Mouse (Mus musculus) right cerebral cortex, postnatal 25 days (tissue): ENCODE measurements around the gene Phf20.
"Not testable (repeated sequence)": the region's sequence is repeated elsewhere in the genome, so short reads cannot be mapped to it uniquely, and the experiment has no call there.

Experiments used
- DNase-seq: peaks from one replicate; pipeline ENCODE4 v3.0.0; 2022

Phf20 gene

DNA sequence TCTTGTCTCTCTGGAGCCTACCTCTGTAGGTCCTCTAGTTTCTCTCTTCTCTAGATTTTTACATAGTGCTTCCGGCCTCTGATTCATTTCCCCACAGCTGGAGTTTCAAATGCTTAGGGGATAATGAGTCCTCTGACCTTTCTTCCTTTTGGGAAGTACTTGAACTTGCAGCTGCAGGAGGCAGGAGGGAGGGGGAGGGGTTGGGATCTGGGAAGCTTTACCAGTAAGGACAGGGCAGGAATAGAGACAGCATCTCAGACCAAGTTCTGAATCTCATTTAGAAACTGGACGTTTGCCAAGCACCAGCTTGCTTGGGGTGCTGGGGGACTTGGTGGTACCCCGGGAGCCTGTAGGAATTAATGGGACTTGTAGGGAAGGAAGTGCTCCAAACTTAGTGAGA is 3.7 kb downstream of the Phf20 start:
- DNase-seq, result no peak

DNA sequence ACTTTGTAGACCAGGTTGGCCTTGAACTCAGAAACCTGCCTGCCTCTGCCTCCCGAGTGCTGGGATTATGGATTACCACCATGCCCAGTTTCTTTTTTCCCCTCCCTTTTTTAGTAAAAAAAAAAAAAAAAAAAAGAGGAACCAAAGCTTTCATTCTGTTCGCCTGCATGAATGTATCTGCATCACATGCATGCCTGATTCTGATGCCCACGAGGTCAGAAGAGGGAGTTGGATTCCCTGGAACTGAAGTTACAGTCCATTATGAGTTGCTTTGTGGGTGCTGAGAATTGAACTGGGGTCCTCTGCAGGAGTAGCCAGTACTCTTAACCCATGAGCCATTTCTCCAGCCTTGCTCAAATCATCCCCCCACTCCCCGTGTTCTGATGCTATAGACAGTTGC is 5.2 kb downstream of the Phf20 start:
- no peak for DNase-seq

DNA sequence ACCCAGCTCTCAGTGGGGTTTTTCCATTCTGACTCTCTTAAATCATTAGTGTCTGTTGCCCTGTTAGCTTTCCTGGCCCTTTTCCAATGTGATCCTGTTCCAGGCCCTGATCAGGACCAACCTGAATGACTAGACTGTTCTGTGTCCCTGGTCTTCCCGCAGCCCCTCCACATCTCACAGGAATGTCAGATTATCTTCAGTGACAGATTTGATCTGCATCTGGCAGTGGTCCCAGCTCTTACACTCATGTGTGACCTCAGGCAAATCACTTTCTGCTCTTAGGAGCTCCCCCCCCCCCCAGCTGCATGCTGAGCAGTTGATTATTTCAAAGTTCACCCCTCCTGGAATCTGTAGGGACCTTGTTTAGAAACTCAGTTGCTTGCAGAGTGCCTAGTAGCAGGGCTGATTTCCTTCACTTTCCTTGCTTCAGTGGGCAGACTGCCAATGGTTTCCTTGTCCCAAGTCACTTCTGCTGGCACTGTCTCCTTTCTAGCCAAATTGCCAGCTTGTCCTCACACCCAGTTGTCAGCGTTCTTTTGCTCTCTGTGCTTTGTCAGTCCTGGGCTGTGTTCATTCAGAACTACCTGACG is 6.7 kb downstream of the Phf20 start:
- no peak for DNase-seq

DNA sequence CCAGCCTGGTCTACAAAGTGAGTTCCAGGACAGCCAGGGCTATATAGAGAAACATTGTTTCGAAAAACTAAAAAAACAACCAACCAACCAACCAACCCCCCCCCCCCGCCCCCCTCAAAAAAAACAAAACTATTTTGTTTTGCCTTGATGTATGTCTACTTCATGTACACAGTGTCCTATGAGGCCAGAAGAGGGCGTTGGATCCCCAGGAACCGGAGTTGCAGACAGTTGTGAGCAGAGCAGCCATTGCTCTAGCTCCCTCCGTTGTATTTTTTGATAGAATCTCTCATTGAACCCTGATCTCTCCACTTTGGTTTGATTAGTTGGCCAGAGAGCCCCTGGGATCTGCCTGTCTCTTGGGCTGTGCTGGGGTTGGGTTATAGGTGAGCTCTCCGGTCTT is 7.7 kb downstream of the Phf20 start:
- DNase-seq, result no peak

DNA sequence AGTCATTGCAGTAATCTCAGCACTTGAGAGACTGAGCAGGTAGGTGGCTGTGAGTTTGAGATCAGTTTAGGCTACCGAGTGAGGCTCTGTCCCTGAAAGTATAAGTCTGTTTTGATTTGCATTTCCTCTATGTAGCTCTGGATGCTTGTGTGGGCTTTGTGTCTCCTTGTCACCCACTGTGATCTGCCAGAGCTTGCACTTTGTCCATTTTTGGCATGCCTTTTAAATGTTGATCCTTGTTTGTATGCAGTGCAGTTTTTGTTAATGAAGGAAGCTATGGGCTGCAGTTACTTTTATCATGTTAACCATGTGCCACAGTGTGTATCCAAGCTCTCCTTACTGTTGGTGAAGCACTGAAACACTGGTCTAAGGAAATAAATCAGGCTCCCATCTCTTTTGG is 21.5 kb downstream of the Phf20 start:
- no peak for DNase-seq

DNA sequence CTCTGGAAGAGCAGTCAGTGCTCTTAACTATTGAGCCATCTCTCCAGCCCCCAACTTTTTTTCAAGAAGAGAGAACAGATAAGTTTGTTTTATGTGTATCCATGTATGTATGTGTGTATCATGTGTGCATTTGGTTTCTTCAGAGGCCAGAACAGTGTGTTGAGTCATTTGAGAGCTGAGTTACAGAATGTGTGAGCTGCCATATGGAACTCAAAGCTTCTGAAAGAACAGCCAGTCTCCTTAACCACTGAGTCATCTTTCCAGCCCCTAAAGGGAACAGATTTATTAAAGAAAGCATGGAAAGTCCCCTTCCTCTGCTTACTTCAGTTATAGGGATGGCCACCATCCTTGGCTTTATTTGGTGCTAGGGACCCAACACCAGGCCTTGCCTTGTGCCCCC is 25.8 kb downstream of the Phf20 start:
- no peak for DNase-seq

DNA sequence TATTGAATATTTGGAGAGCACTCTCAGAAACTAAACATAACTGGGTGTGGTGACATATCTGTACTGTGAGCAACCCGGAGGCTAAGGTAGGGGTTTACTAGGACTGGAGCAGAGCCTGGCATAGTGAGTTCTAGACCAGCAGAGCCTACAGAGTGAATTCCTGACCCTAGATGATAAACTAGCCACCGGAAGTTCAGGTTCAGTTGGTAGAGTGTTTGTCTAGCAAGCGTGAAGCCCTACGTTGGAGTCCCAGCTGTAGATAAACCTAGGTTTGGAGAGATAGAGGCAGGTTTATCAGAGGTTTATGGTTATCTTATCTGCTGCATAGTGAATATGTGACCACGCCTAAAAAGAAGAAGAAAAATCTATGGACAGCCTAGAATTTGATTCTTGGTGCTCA is 27.8 kb downstream of the Phf20 start:
- no peak for DNase-seq

DNA sequence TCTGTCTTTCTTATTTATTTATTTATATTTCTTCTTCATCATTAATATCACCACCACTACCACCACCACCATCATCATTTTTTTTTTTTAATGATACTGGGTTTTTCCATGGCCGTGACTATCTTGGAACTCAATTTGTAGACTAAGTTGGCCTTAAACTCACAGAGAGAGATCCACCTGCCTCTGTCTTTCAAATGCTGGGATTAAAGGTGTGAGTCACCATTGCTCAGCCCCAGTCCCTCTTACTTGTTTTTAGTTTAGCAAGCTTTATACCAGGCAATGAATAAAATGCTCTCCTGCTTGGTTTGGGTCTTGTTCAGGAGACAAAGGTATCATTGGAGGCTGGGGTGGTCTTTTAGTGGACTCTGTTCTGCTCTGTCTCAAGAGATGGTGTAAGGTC is 31.4 kb downstream of the Phf20 start:
- no peak for DNase-seq

DNA sequence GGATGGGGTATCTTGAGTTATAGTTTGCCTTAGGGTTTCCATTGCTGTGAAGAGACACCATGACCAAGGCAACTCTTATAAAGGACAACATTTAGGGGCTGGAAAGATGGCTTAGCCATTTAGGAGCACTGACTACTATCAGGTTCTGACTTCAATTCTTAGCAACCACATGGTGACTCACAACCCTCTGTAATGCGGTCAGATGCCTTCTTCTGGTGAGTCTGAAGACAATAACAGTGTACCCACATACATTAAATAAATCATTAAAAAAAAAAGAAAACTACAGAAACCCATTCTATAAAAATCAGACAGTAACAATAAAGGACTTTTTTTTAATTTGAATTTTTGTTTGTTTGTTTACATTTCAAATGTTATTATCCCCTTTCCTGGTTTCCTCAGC is 32.9 kb downstream of the Phf20 start:
- no peak for DNase-seq

DNA sequence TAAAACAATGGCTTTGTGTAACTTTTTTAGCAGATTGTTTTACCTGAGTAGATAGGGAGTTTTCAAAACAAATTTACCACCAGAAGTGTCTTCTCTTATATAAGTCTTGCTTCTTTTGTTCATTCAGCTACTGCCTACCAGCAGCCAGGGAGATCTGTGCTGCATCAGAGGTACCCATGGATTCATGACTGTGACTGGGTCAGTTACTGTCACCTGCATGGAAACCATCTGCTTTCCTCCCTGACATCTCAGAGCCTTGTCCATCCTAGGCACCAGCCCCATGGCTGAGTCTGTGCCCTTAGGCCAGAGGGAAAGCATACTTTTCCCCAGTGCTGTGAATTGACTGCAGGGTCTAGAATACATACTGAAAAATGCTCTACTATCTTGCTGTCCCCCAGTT is 35.1 kb downstream of the Phf20 start:
- DNase-seq, result no peak

DNA sequence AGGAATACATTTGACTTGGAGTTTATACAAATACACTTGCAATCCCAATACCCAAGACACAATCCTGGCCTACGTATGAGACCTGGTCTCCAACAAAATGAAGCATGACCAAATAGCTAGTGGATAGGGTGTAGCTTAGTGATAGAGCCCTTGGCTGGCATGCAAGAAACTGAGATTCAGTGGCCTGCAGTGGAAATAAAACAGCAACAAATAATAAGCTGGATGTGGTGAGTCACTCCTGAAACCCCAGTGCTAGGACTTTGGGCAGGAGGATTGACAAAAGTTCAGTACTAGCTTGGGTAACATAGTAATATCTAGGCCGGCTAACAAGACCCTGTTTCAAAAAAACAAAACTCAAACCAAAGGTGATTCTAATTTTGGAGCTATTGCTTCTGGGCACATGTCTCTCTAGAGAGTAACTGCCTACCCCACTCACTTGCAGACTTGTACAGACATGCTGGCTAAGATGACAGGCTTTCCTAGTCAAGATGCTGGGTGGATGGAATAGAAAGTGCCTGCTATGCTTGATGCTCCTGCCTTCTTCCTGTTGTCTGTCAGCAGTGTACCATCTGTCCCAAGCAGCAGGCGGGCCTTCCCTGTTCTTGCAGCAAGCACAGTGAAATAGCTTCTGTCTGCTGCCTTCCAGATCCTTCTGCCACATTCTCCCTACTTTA is 37.1 kb downstream of the Phf20 start:
- DNase-seq, result peak; percentile 65

DNA sequence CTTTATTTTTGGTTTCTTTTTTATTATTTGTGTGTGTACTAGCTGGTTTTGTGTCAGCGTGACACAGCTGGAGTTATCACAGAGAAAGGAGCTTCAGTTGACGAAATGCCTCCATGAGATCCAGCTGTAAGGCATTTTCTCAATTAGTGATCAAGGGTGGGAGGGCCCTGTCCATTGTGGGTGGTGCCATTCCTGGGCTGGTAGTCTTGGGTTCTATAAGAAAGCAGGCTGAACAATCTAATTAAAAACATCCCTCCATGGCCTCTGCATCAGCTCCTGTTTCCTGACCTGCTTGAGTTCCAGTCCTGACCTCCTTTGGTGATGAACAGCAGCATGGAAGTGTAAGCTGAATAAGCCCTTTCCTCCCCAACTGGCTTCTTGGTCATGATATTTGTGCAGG is 37.8 kb downstream of the Phf20 start:
- not testable (repeated sequence) for DNase-seq

DNA sequence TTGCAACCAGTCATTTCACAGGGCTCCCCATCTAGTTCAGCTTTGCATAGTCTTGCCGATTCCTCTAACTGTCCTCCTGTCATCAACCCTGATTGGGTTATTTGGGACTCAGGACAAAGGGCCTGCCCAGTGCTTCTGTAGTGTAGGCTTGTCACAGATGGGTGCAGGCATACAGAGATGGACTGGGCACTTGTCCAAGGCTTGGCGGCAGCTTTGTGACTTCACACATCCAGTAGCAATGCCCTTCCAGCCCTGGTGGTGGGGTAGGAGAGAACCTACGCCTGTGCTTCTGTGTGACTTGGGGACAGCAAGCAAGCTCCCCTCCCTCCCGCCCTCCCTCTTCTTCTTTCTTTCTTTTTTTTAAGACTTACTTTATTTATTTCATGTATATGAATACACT is 39.6 kb downstream of the Phf20 start:
- DNase-seq, result peak; percentile 23

DNA sequence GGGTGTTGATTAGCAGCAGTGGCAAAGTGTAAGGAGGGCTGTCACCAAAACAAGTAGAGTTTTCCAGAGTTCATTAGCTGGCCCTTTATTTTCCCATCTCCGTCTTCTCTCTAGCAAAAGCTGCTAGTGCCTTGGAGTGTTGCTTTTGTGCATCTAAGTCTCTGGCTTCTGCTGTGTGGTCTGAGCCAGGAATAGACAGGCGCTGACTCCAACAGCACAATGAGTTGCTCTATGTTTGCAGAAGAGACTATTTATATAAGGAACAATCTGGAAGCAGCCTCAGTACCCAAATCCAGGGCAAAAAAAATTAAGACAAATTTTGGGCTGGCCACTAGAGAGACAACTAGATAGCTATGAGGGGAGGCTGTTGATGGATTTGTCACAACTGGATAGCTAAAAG is 45.4 kb downstream of the Phf20 start:
- peak; percentile 19 for DNase-seq

DNA sequence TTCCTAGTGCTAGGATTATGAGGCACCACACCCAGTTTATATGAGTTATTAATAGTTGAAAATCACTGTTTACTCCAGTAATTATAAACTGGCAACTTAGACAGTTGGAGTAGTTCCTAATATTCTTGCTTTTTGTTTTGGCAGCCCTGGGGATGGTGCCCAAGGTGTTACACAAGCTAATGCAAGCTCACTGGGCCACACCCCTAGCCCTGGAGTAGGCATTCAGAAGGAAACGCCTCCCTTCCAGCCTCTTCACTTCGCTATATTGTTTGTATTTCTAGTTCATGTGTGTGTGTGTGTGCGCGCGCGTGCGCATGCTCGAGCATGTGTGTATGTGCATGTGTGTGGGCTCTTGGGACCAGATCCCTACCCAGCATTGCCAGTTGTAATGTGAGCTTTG is 46.7 kb downstream of the Phf20 start:
- DNase-seq, result no peak

DNA sequence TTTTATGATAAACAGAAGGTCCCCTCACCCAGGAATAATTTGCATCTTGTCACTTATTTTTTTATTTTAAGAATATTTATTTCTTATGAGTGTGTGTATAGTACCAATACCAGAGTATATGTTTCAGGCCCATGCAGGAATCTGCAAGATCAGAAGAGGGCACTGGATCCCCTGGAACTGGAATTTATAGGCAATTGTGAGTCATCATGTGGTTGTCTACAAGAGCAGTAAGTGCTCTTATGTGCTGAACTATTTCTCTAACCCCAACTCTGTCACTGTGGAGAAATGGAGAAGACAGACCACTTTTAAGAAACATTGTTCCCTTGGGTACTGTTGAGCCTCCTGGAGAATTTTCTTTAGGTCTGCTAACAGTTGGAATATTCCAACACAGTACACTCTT is 51.3 kb downstream of the Phf20 start:
- no peak for DNase-seq

DNA sequence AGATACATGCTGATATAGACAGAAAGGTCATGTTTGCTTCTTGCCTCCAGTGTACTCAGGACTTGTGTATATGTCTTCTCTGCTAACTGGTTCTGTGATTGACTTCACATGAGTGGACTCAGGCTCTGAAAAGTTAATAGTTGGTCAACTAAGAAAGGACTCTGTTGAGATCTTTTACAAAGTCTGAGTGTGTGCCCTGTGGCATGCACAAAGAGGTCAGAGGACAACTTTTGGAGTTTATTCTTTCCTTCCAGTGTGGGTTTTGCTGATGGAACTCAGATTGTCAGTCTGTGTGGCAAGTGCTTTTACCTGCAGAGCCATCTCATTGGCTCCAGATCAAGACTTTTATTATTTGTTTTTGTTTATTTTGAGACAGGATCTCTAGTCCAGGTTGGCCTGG is 54.5 kb downstream of the Phf20 start:
- DNase-seq, result no peak

DNA sequence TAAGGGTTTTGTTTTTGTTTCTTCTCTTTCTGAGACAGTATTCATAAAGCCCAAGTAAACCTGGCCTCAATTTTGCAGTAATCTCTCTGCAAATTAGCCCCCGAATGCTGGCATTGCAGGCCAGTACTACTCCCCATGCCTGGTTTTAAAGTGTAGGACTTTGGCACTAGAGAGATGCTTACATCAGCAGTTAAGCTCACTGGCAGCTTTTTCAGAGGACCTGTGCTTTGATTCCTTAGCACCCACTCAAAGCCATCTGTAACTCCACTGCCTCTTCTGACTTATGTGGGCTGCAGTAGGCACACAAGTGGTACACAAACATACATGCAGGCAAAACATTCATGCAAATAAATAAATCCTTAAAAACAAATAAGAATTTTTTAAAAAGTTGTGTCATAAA is 55.0 kb downstream of the Phf20 start:
- no peak for DNase-seq

DNA sequence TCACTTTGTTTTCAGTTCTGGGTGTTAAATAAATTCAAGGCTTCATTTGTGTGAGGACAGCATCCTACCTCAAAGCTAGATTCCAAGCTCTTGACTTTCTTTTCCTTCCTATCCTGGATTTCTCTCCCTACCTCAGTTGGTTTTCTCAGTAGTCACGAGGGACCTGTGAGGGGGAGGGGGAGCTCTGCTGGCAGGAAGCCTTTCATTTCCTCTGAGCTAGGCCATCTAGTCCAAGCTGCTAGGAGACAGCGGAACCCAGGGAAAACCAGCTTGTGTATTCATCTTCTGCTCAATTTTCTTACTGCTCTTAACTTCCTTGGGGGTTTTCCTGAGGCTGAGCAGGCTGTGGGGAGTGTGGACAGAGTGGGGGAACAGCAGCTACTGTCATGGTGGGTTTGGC is 60.8 kb downstream of the Phf20 start:
- peak; percentile 36 for DNase-seq

DNA sequence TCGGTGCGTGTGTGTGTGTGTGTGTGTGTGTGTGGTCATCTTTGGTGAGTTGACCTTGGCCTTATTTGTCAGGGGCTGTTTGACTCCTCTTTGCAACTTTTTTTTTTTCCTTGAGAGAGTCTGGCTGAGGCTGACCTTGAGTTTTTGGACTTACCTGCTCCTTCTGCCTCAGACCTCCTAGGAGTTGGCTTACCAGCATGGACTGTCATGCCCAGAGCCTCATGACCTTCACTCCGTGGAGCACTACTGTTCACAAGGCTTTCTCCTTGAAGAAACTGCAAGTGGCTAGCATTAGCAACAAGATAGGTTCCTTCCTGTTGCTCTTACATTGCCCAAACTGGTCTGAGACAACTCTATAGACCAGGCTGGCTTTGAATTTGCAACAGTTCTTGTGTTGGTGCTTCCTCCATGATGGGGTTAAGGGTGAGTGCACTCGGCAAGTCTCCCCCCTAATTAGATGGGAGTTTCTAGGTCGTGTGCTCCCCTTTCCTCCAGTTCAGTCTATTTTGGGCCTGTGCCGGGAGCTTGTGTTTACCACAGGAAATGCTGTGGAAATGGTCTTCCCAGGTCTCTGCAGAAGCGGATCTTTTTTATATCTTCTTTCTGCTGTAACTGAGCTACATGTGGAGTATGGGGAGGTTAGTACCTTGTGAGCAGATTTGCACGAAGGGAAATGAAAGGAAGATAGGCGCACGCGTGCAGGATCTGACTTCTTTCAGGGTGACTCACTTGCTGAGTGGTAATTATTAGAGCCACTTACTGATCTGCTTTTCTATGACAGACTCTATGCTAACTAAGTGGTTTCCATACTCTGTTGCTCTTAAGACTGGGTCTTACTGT is 61.9 kb downstream of the Phf20 start:
- DNase-seq, result no peak

DNA sequence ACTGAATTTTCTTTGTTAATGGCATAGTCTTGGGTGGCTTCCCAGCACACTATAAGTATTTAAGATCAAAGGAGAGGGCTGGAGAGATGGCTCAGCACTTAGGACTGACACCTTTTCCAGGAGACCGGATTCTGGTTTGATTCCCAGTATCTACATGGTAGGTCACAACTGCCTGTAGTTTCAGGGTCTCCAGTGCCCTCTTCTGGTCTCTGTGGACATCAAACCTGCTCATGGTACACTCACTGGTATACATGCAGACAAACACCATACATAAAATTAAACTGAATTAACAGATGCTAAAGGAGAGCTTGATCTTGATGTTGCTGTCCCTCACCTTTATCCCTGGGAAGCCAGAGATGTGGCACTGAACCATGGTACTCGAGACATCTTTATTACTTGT is 64.7 kb downstream of the Phf20 start:
- DNase-seq, result no peak

DNA sequence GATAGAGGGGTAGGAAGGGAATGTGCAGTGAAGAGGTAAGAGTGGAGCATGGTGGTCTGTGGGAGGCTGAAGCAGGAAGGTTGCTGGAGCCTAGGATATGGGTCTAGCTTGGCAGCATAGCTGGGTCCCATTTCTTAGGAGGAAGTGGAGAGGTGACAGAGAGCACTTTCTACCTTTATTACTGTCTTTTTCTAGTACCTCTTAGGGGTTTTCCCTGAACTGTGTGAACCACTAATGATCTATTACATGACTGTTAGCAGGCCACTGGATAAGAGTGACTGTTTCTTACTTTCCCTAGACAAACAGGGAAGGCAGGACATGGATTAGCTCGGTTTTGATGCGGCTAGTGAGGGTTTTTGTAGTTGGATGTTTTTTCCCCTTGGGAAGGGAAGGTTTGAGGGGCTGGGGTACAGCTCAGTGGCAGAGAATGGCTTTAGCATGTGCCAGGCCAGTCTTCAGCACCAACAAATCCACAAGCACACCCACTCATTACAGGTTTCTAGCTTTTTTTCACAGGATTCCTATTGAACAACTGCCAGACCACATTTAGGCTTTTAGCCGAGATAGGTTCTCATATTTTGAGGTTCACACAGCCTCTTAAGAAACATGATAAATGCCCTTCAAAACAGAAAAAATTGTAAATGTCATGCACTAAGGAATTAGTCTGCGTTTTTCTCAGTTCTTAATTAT is 67.1 kb downstream of the Phf20 start:
- no peak for DNase-seq

DNA sequence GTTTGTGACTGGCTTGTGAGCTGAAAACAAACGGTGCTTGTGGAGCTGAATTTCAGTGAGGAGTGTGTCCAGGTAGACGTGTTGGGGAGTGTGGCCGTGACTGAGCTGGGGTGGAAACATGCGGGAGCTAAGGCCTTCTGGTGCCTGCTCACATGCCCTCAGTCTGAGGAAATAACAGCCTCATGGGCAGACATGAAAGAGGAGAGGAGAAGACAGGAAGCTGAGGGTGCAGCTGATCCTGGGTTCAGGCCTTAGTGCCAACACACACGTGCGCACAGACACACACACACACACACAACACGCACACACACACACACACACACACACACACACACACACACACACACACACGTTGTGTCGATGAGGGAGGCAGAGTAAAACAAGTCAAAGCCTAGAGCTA is 71.4 kb downstream of the Phf20 start:
- DNase-seq, result no peak

DNA sequence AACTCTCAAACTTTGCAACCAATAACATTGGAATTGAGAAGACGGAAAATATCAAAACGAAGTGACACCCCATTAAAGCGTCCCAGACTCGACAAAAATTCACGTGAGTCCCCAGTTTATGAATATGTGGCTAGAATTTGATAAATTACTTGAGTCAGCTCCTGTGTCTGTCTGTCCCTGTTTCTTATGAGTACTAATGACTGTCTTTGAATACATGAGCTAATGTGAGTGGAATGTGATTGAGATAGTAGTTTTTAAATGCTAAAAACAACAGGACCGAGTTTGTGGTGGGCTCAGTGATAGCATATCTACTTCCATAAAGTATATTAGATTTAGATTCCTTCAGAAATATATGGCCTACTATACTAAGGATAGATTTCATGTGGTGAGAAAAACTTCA is 76.3 kb downstream of the Phf20 start:
- DNase-seq, result no peak
